Mouse (Mus musculus): ENCODE data around the gene Cd47.

The Cd47 gene

GRCm38 (mm10) chr16:49866617-49867016, 66.3 kb downstream of the Cd47 start:
- no peak for DNase-seq (ENCODE audit: inconsistent ontology term)

DNA sequence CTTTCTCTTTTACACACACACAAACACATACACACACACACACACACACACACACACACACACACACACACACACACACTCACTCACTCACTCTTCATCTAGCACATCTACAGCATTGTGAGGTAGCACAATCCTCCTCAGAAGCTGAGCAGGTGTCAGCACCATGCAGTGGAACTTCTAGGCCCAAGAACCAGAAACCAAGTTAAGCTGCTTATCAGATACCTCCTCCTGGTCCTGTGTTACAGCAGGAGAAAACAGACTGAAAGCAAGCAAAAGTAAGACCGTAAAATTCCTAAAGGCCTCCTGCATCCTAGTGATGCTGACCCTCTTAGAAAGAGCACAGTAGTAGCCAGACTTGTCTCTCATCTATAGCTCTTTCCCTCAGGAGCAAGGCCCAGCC, 67.9 kb downstream of the Cd47 start:
- DNase-seq (ENCODE audit: inconsistent ontology term), result no peak

DNA sequence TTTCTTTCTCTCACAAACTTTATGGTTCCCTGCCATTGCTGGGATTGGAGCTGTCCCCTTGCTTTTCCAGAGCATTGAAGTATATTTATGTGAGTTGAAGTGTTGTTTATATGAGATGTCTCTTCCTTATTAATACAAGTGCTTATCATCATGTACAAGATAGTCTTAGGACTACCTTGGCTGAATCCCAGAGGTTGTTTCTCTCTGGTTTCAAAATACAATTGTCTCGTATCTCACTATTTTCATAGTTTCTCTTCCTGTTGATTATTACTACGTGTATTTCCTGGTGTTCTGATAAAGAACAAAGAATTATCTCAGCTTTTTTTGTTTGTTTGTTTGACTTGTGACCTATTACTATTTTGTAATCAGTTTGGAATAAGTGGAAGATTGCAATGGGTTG, 73.6 kb downstream of the Cd47 start:
- no peak for DNase-seq (ENCODE audit: inconsistent ontology term)

- DNase-seq (ENCODE audit: inconsistent ontology term), result no peak
These were observed 74.2 kb downstream of the Cd47 start for GRCm38 (mm10) chr16:49874546-49874945.

DNA sequence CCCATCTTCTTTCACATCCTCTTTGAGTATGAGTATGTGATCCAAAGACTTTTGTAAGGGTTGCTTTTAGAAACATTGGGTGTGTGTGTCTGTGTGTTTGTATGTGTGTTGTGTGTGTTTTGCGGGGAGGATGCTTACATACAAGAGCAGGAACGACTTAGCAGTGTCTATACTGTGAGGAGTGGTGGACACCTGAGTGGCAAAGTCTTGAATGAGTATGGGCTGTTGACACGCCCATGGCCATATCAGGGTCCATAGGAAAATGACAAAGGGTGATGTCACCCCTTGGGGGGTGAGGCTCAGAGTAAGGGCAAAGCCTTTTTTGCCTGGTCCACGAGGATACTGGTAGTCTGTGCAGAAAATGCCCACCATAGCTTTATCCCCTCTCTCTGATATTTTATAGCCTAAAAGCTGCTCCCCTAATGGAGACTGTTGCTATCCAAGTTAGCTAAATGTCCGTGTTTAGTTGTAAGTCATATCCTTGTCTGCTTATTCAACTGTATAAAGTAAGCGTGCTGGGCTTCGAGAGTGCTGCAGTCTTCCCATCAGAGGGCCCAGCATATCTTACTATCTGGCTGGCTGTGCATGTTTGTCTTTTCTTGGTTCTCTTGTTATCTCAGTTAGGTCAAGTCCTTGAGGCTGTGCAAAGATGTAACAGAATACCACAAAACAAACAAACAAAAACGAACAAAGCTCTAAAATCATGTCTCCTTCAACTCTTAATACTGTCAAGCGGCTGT, 76.1 kb downstream of the Cd47 start:
- no peak for DNase-seq (ENCODE audit: inconsistent ontology term)

- DNase-seq (ENCODE audit: inconsistent ontology term), result no peak
These were observed 76.9 kb downstream of the Cd47 start for GRCm38 (mm10) chr16:49877243-49877642.

DNA sequence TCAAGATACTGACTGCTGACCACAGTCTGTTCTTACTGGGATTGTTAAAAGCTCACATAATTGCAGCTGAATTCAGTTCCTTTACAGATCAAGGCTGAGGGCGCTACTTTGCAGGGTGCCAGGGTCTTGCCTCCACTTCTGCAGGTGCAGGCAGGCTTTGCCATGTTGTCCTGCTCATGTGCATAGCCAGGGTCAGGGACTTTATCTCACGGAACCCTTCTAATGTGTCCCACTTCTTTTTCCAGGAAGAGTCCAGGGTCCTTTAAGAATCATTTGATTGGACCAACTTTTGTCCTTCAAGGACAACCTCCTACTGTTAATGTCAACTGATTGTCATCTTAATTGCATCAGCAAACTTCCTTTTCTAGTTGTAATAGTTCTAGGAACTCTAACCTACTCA, 77.7 kb downstream of the Cd47 start:
- DNase-seq (ENCODE audit: inconsistent ontology term), result no peak

DNA sequence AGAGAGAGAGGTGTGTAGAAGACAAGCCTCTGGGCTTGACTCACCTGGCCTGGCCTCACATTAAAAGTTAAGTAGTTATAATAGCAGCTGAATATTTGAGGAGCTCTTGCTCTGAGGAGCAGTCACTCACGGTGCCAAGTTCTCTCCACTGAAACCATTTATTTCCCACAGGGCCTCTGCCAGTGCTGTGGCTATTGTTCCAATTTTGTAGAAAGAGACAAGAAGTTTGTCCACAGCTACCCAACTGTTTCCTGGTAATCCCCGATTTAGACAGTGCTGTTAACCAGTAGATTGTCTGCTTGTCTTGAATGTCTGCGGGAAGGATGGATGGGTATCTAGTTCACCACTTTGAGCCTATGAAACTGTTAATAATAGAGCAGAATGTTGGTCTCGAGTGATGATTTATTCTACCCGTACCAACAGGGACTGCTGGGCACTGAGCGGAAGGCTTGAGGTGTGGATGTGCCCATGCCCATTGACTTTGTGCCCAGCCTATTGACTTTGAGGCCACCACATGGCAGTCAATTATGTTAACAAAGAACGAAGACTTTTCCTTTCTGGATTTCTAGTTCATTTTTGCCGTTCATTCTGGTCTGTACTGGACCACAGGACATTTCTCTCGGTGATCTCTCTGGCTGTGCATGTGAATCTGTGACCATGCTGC, 86.2 kb downstream of the Cd47 start:
- DNase-seq (ENCODE audit: inconsistent ontology term), result no peak

DNA sequence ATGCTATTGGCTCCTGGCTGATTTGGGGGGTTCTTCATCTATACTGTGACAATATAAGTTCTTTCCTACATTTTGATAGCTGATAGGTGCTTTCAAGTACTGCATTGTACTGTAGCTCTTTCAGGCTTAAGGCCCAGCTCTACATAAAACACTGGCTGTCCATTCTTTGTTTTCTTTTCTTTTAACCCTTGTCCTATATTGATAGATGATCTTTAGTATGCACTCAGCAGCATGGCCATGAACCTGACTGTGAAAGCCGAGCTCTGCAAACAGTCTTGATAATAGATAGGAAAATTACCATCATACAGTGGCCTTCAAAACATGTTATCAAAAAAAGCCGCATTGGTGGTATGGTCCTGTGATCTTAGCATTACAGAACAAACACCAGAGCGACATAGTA, 87.0 kb downstream of the Cd47 start:
- no peak for DNase-seq (ENCODE audit: inconsistent ontology term)

GRCm38 (mm10) chr16:49887811-49888564, 87.7 kb downstream of the Cd47 start:
- DNase-seq (ENCODE audit: inconsistent ontology term), result peak; percentile 4

GRCm38 (mm10) chr16:49889031-49889655, 88.8 kb downstream of the Cd47 start:
- DNase-seq (ENCODE audit: inconsistent ontology term), result peak; percentile 62

DNA sequence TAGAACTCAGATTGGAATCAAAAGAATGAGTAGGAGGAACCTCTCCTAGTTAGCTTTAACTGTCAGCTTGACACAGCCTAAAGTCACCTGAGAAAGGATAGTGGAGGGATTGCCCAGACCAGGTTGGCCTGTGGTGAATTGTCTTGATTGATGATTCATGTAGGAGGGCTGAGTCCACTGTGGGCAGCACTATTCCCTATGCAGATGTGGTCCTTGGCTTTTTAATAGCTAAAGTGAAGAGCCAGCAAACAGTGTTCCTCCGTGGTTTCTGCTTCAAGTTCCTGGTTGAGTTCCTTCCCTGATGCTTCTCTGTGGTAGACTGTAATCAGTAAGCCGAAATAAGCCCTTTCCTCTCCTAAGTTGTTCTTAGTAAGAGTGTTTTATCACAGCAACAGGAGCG, 91.9 kb downstream of the Cd47 start:
- DNase-seq (ENCODE audit: inconsistent ontology term), result no peak

- no peak for DNase-seq (ENCODE audit: inconsistent ontology term)
These were observed 92.6 kb downstream of the Cd47 start for GRCm38 (mm10) chr16:49892945-49893344.

DNA sequence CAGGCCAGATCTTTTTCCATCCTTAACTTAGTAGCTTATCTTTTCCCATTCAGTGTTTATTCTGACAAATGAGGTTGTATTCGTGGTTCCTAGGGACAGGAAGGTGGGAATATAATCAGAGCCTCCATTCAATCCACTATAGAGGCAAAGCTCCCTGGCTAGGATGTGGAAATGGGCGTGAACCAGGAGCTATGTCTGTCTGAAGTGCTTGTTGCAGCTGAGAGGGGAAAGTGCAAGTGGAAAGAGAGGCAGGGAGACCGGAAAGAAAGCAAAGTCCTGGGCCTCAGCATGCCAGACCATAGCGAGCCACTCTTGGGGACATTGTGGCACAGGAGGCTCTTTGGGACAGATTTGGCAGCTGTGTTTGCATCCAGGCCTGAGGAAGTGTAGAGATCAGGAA, 94.3 kb downstream of the Cd47 start:
- DNase-seq (ENCODE audit: inconsistent ontology term), result no peak

- no peak for DNase-seq (ENCODE audit: inconsistent ontology term)
These were observed 95.8 kb downstream of the Cd47 start for GRCm38 (mm10) chr16:49896132-49896531.

GRCm38 (mm10) chr16:49901395-49901794, 101.1 kb downstream of the Cd47 start:
- DNase-seq (ENCODE audit: inconsistent ontology term), result no peak

DNA sequence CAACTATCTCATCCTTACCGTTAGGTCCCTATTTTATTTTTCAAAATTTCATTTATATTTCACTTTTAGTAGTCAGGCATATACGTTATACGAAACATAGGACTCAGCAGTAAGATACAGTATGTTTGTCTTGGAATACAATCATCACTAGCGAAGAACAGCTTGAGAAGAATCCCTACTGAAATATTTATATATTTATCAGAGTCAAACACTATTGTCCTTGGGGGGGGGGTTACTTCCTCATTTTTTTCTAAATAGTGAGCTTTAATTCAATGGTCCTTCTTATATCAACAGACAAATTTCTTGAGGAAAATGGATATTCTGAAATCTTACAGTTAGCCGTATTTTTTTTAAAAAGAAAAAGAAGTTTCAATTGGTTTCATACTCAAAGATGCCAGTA, 101.8 kb downstream of the Cd47 start:
- DNase-seq (ENCODE audit: inconsistent ontology term), result no peak

GRCm38 (mm10) chr16:49904248-49904930, 104.1 kb downstream of the Cd47 start:
- DNase-seq (ENCODE audit: inconsistent ontology term), result peak; percentile 26

- no peak for DNase-seq (ENCODE audit: inconsistent ontology term)
These were observed 104.7 kb downstream of the Cd47 start for GRCm38 (mm10) chr16:49905041-49905440.

DNA sequence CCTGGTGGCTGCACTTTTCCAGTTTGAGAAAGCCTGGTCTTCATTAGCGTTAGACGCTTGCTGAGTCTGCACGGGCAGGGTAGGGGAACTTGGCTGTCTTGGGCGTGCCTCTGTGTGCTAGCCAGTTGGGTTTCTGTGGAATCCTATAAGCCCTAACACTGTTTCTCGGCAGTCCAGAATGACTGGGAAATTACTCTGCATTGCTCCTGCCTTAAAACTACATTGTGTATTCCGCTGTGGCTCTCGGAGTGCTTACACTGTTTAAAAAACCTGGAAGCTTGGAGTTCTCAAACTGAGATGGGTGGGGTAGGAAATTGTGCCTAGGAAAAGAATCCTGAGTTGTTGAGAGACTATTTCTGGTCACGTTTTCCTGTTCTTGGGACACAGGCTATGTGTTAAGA, 105.3 kb downstream of the Cd47 start:
- DNase-seq (ENCODE audit: inconsistent ontology term), result no peak

GRCm38 (mm10) chr16:49906066-49906465, 105.7 kb downstream of the Cd47 start:
- DNase-seq (ENCODE audit: inconsistent ontology term), result no peak

DNA sequence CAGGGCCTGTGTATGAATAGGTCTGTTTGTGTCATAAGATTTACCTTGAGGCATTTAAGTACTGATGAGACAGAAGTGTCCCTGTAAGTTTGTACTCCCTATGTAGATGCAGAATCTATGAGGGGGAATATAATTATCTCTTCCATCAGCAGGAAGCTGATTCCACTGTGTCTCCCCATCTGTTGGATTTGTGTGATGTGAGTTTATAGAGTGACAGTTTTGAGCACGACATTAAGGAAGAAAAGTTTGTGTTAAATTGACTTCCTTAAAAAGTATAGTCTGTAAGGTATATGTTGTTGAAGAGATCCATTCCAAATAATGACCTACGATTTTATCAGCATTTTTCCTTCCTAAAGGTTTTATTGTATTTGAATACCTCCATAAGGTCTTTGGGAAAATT, 106.6 kb downstream of the Cd47 start:
- DNase-seq (ENCODE audit: inconsistent ontology term), result no peak

Measured in Muller cell, postnatal 12 days (primary cell).